Mouse (Mus musculus) heart, embryonic 14.5 days (tissue): Measurements from ENCODE around the gene Pigv. TPM values are rescaled to one million over a fixed set of nuclear protein-coding genes. Genes with fewer than 3 reads are reported as not detected.
"Not testable (repeated sequence)": the region's sequence is repeated elsewhere in the genome, so short reads cannot be mapped to it uniquely, and the experiment has no call there.

Experiments used
- ATAC-seq: fragments of 200-750 bp; cut with Nextera tagmentation; 2 replicates; pipeline ENCODE4 v1.8.0; 2017; ENCODE audit warnings: low read depth, moderate TSS enrichment; ENCODE audit not compliant: insufficient number of reproducible peaks, insufficient read depth, low FRiP score
- H3K27ac ChIP-seq, 2 experiments: fragments of 200-500 bp in 1 of 2; fragments of 300-500 bp in 1 of 2; sonication (generic) in 1 of 2; replicated peaks in 1 of 2; 2 replicates each; pipeline ENCODE4 v1.5.1; 2012 to 2014; ENCODE audit warnings: low read depth in 2 of 2, low read length in 2 of 2, control low read depth in 1 of 2, mild to moderate bottlenecking in 1 of 2, mixed read lengths in 1 of 2; ENCODE audit not compliant: control insufficient read depth in 1 of 2, insufficient read depth in 1 of 2
- H3K27me3 ChIP-seq: fragments of 300-500 bp; sonication (generic); 2 replicates; pipeline ENCODE4 v1.6.1; 2014; ENCODE audit warnings: mild to moderate bottlenecking, low read length, control low read depth; ENCODE audit not compliant: control insufficient read depth, insufficient read depth
- H3K36me3 ChIP-seq: fragments of 300-500 bp; sonication (generic); 2 replicates; pipeline ENCODE4 v1.6.1; 2014; ENCODE audit warnings: mild to moderate bottlenecking, control low read depth, low read length, mixed read lengths; ENCODE audit not compliant: control insufficient read depth, insufficient read depth
- H3K4me1 ChIP-seq, 2 experiments: fragments of 200-500 bp in 1 of 2; fragments of 300-500 bp in 1 of 2; sonication (generic) in 1 of 2; 2 replicates each; pipeline ENCODE4 v1.6.1; 2012 to 2014; ENCODE audit warnings: low read length in 2 of 2, control low read depth in 1 of 2, mixed read lengths in 1 of 2; ENCODE audit not compliant: control insufficient read depth in 2 of 2, insufficient read depth in 2 of 2
- H3K4me2 ChIP-seq: fragments of 300-500 bp; sonication (generic); 2 replicates; pipeline ENCODE4 v1.6.1; 2014; ENCODE audit warnings: mild to moderate bottlenecking, low read length
- H3K4me3 ChIP-seq, 2 experiments: fragments of 200-500 bp in 1 of 2; fragments of 300-500 bp in 1 of 2; sonication (generic) in 1 of 2; 2 replicates each; pipeline ENCODE4 v1.5.1; 2012 to 2014; ENCODE audit warnings: low read length in 2 of 2, mild to moderate bottlenecking in 2 of 2, control low read depth in 1 of 2, low read depth in 1 of 2, moderate library complexity in 1 of 2; ENCODE audit not compliant: control insufficient read depth in 1 of 2, insufficient read depth in 1 of 2
- H3K9ac ChIP-seq: fragments of 300-500 bp; sonication (generic); 2 replicates; pipeline ENCODE4 v1.6.1; 2014; ENCODE audit warnings: mild to moderate bottlenecking, low read length
- H3K9me3 ChIP-seq: fragments of 300-500 bp; sonication (generic); 2 replicates; pipeline ENCODE4 v1.6.1; 2016; ENCODE audit warnings: low read length, control low read depth; ENCODE audit not compliant: control insufficient read depth
- WGBS: fragments of 180-500 bp; shearing (Covaris S2); extraction: QIAGEN DNeasy Blood & Tissue Kit; methylation state at CpG from one replicate; pipeline ENCODE4 v1.1.7; 2014; 5-methylcytosine and 5-hydroxymethylcytosine counted together
- polyA plus RNA-seq: library from polyadenylated mRNA; unstranded; fragments of >200 nt; fragmentation: Nextera tagmentation; extraction: Ambion mirVana; gene quantifications from 2 replicates; pipeline ENCODE4 v1.2.1, GENCODE M21; 2014

Gene Pigv
- polyA plus RNA-seq, 1 experiment from 2014 or later: 12.1 TPM

DNA sequence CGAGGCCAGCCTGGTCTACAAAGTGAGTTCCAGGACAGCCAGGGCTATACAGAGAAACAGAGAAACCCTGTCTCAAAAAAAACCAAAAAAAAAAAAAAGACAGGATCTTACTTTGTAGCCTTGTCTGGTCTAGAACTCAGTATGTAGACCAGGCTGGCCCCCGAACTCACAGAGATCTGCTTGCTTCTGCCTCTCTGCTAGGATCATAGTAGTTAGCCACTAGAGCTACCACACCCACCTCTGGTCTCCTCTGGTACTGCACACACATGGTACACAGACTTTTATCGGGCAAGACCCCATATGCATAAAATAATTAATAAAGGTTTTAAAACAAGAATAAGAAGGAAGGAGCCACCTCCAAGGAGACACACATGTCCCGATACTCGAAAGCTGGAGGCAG is 18.4 kb downstream of the Pigv start:
- H3K9ac ChIP-seq, H3K27ac ChIP-seq, ATAC-seq, H3K36me3 ChIP-seq, H3K27me3 ChIP-seq, H3K9me3 ChIP-seq, H3K4me3 ChIP-seq, H3K4me2 ChIP-seq, H3K4me1 ChIP-seq: not testable (repeated sequence)
- WGBS: 91% methylated on average over 5 of the region's 5 CpGs

DNA sequence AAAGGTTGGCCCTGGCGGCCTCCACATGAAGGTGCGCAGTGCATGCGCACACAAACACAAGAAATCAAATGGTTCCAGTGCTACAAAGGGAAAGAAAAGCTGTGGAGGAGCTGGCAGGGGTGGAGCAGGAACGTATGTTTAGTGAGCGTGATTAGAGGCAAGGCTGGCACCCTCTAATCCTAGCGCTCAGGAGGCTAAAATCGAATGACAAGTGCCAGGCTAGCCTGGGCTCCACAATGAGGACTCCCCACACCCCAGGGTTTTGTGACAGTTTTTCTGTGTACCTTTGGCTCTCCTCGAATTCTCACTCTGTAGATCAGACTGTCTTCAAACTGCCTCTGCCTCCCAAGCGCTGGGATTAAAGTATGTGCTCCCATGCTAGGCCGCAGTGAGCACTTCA is 19.7 kb downstream of the Pigv start:
- H3K9me3 ChIP-seq: no peaks in the 10 kb centered on the region
- no peak overlapping the region for H3K4me2 ChIP-seq
- no peaks in the 10 kb centered on the region for H3K27me3 ChIP-seq
- H3K9ac ChIP-seq: no peak overlapping the region
- no peak overlapping the region for H3K4me3 ChIP-seq
- H3K36me3 ChIP-seq: no peaks in the 10 kb centered on the region
- H3K27ac ChIP-seq: no peak overlapping the region
- WGBS: 74% methylated on average over 10 of the region's 10 CpGs
- 0 out of 4 replicates have a peak, but pooled peaks cover 0 to 4% of the 10 kb centered on the region in 2 experiments for H3K4me1 ChIP-seq
- no peak for ATAC-seq

DNA sequence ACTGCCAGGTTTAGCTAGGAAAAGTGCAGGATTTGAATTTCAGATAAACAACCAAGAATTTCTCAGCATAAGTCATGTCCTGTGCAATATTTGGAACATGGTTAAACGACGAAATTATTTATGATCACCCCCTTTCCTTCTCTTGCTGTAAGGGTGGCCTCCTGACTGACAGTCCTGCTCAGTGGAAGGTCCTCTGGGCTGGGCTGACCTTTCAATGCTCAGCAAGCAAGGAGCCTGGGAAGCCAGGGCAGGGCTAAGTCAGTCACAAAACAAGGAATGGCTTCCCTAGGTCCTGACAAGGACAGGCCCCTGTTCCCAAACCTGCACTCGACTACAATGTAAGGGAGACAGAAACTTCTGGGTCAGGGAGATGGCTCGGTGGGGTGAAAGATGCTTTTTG is 20.5 kb downstream of the Pigv start:
- H3K4me2 ChIP-seq: no peak overlapping the region
- no peak overlapping the region for H3K4me3 ChIP-seq
- no peaks in the 10 kb centered on the region for H3K36me3 ChIP-seq
- 0 out of 4 replicates have a peak, but pooled peaks cover 0 to 4% of the 10 kb centered on the region in 2 experiments for H3K4me1 ChIP-seq
- no peaks in the 10 kb centered on the region for H3K9me3 ChIP-seq
- ATAC-seq: no peak
- no peak overlapping the region for H3K27ac ChIP-seq
- WGBS: 58% methylated on average over 4 of the region's 4 CpGs
- H3K9ac ChIP-seq: no peak overlapping the region
- no peaks in the 10 kb centered on the region for H3K27me3 ChIP-seq

GRCm38 (mm10) chr4:133651445-133651844 is 21.0 kb downstream of the Pigv start:
- Histone ChIP-seq H3K36me3 (no peaks in the 10 kb centered on the region), H3K4me3 (no peak overlapping the region), H3K27ac (no peak overlapping the region), H3K9me3 (no peaks in the 10 kb centered on the region), H3K4me2 (no peak overlapping the region), H3K27me3 (no peaks in the 10 kb centered on the region), H3K9ac (no peak overlapping the region), H3K4me1 (0 out of 4 replicates have a peak, but pooled peaks cover 0 to 4% of the 10 kb centered on the region in 2 experiments)
- WGBS: 48% methylated on average over 10 of the region's 10 CpGs
- ATAC-seq: no peak

DNA sequence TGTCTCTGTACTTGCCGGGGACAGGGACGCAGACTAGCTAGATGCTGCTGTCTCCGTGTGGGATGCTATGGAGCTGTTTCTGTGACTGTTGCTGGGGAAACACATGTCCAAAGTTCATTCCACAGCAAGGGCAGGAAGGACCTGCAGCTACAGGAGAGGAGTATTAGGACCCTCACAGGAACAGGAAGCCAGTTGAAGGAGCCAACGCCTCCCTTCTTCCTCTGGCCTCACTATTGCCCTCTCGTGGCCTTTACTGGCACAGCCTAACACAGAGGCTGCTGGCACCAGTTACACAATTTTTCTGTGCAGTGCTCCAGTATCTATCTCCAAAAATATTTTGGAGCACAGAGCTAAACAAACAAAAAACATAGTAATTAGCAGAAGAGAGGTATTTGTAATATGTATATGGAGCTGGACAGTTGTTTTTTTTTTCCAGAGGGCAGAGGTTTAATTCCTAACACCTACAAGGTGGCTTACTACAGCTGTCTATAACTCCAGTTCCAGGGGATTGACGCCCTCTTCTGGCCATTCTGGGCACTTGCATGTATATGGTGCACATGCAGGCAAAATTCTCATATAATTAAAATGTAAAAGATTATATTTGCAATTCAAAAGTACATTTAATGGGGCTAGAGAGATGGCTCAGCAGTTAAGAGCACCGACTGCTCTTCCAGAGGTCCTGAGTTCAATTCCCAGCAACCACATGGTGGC is 22.3 kb downstream of the Pigv start, which contains the start of gene Zdhhc18:
Gene Zdhhc18 (minus strand): TSS at position 166 of the 711 bp plus-strand sequence.
- Histone ChIP-seq H3K9me3 (0 out of 2 replicates have a peak, but pooled peaks cover 3% of the 10 kb centered on the region), H3K27ac (peak within 1 kb of the TSS; percentile 12 to 68; a peak in 3 of 4 replicates), H3K4me2 (peak within 1 kb of the TSS; percentile 55), H3K36me3 (no peaks in the 10 kb centered on the region), H3K4me1 (0 out of 4 replicates have a peak, but pooled peaks cover 0 to 4% of the 10 kb centered on the region in 2 experiments), H3K9ac (peak within 1 kb of the TSS; percentile 22; the same call in 1 of the 2 replicates), H3K27me3 (no peaks in the 10 kb centered on the region), H3K4me3 (peak within 1 kb of the TSS; percentile 23 to 39; a peak in 3 of 4 replicates)
- 32% methylated on average over 7 of the region's 7 CpGs for WGBS
- ATAC-seq: no peak

DNA sequence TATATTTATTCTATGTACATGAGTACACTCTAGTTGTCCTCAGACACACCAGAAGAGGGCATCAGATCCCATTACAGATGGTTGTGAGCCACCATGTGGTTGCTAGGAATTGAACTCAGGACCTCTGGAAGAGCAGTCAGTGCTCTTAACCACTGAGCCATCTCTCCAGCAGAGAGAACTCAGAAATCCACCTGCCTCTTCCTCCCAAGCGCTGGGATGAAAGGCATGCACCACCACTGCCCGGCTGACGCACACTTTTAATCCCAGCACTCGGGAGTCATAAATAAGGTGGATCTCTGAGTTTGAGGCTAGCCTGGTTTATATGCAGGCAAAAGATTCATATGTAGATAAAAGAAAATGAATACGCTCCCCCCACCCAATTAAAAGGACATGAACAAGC is 23.0 kb downstream of the Pigv start:
- Histone ChIP-seq H3K9ac (peak overlapping the region; percentile 22; the same call in 1 of the 2 replicates), H3K27ac (peak overlapping the region in 1 of 2 experiments; percentile 12; a peak in 1 of 4 replicates), H3K4me3 (peak overlapping the region in 1 of 2 experiments; percentile 23; a peak in 1 of 4 replicates), H3K4me2 (peak overlapping the region; percentile 55)
- not testable (repeated sequence) for ATAC-seq, H3K9me3 ChIP-seq, H3K27me3 ChIP-seq, H3K36me3 ChIP-seq, H3K4me1 ChIP-seq
- WGBS: 81% methylated on average over 5 of the region's 5 CpGs

DNA sequence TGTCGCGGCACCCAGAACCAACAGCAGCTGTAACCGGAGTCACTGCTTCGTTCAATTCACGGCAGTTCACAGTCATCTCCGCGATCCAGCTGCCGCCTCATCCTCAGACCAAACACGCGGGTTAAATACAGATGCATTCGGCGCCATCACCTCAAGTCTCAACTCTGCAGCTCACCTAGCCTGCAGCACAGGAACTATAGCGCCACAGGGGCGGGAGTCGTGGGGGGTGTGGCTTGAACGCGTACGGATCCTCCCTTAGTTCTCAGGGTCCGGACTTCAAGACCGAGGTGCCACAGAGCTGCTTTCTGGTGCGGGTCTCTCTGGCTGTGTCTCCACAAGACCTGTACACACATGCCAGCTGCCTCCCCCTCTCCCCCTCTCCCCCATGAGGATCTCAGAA is 26.8 kb downstream of the Pigv start:
- 35% methylated on average over 21 of the region's 21 CpGs for WGBS
- no peak overlapping the region for H3K9ac ChIP-seq
- H3K4me2 ChIP-seq: 0 out of 2 replicates have a peak overlapping the region, but pooled peaks have one; percentile 11
- 0 out of 2 replicates have a peak, but pooled peaks cover 4% of the 10 kb centered on the region for H3K9me3 ChIP-seq
- no peak overlapping the region for H3K27ac ChIP-seq
- no peak for ATAC-seq
- H3K27me3 ChIP-seq: no peaks in the 10 kb centered on the region
- H3K4me1 ChIP-seq: peaks cover 2 to 3% of the 10 kb centered on the region in 2 experiments; a peak in 1 of 4 replicates
- no peaks in the 10 kb centered on the region for H3K36me3 ChIP-seq
- no peak overlapping the region for H3K4me3 ChIP-seq
